Mouse (Mus musculus) right cerebral cortex, postnatal 25 days (tissue): ENCODE measurements around the gene Map3k14.

Experiments
- DNase-seq: peaks from one replicate; pipeline ENCODE4 v3.0.0; 2022

Map3k14 gene

GRCm38 (mm10) chr11:103174411-103174832 is 92.8 kb downstream of the Map3k14 start:
- no peak for DNase-seq

GRCm38 (mm10) chr11:103173771-103174344 is 93.4 kb downstream of the Map3k14 start:
- peak; percentile 56 for DNase-seq

- no peak for DNase-seq
Observed at GRCm38 (mm10) chr11:103173041-103173770, 94.1 kb downstream of the Map3k14 start.

- DNase-seq = no peak
Observed at GRCm38 (mm10) chr11:103172392-103173040, 94.8 kb downstream of the Map3k14 start.

- no peak for DNase-seq
Observed at GRCm38 (mm10) chr11:103171703-103172391, 95.4 kb downstream of the Map3k14 start.

GRCm38 (mm10) chr11:103171286-103171620 is 96.0 kb downstream of the Map3k14 start:
- DNase-seq = no peak

GRCm38 (mm10) chr11:103170494-103171285 is 96.6 kb downstream of the Map3k14 start, which contains the start of gene Fmnl1:
Gene Fmnl1, plus strand, starts transcription at chr11:103171107.
- peak; percentile 65 for DNase-seq

- DNase-seq = no peak
Observed at GRCm38 (mm10) chr11:103170111-103170493, 97.2 kb downstream of the Map3k14 start.
